Mouse (Mus musculus) kidney, postnatal 14 days (tissue): ENCODE results near the gene Cnr1.

Experiments used
- DNase-seq: peaks from one replicate; pipeline ENCODE4 v3.0.0; 2022; ENCODE audit warnings: mixed read lengths

The Cnr1 gene

DNA sequence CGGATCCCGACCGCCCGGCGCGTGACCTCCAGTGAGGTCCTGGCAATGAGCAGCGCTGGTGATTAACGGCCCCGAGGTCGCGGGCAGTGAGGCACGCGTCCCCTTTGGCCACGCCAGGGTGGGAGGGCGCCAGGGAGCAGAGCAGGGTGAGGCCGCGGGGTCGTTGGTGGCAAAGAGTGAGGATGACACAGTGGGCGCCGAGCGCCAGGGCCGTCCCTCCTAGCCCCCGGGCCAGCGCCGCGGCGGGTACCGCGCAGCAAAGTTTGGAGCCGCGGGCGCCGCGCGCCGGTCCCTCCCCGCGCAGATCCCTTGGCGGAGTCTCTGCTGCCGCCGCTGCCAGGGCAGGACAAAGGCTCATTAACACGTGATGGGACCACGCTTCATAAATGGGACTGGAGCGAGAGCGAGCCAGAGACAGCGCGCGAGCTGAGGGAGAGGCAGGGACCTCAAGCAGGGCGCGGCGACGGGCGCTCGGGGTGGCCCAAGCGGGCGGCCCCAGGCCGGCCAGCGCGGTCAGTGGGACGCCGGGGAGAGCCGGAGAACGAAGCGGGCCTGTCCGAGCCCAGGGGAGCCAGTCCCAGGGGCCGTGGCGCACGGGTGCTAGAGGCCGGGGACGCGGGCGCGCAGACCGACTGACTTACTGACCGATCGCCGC is at the start of gene Cnr1:
Gene Cnr1 (plus strand): TSS at position 360 of the 655 bp plus-strand sequence.
- peak; percentile 81 for DNase-seq

DNA sequence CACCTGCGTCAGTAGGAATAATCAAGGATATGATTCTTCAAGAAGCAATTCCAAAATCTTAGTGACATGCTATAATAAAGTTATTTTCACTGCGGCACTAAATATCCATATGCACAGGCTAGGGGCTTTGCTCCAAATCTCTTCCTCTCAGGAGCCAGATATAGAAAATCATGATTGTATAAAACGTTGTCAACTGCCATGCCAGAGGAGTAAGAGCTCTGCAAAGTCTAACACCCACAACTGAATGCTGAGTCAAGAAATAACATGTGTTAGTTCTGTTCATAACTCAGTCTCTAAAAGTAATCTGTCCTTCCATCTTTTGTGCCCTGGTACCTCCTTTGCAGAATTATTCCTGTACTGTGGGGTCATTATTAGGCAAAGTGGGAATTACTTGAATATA is 44.4 kb upstream of the Cnr1 start:
- DNase-seq, result no peak

DNA sequence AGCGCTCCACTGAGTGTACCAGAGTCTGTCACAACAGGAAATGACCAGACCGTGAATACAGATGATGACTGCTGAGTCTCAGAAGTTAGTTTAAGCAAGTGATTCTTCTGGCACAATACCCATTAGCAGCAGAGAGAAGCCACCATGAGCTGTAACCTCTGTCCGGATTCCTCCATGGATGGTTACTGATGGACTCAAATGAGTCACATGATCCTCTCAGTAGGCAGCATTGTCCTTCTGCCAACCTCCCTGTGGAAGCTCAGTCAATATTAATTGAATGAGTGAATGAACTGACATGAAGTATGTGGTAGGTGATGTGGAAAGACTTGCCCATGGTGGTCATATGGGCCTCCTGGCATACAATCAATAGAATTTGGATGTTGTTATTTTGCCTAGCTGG is 38.4 kb upstream of the Cnr1 start:
- no peak for DNase-seq

- no peak for DNase-seq
These were observed 34.4 kb upstream of the Cnr1 start for GRCm38 (mm10) chr4:33889976-33890375.

GRCm38 (mm10) chr4:33892178-33892869 is 32.1 kb upstream of the Cnr1 start:
- DNase-seq, result no peak

DNA sequence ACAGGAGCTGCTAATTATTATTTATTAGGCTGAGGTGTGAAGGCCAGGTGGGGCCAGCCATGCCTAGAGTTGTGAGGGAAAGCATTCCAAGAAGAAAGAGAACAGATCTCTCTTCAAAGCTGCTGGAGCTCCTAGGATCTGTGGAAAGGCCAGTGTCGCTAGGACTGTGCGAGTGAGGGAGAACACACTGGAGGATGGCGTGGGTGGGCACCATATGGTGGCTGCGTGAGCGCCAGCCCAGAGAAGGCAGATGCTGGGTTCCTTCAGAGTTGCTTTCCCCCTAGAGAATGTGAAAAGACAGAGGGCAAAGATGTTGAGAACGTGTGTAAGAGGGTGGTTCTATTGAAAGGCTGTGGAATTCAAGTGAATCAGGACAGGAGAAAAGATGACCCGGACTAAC is 30.6 kb upstream of the Cnr1 start:
- DNase-seq, result no peak

DNA sequence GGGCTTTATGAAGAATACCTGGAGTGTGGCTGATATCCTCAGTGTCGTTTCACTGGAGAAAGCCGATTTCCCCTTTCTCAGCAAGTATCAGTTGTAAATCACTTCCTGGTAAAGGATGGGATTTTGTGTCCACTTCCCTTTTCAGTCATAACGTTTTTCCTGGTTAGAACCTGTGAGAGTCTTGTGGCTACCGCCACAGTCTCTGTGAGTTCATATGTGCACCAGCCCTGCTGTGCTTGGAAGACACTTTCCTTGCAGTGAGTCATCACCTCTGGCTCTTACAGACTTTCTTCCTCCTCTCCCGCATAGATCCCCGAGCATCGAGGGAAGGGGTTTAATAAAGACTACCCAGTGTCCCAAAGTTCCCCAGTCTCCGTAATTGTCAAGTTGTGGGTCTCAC is 29.3 kb upstream of the Cnr1 start:
- DNase-seq, result no peak

DNA sequence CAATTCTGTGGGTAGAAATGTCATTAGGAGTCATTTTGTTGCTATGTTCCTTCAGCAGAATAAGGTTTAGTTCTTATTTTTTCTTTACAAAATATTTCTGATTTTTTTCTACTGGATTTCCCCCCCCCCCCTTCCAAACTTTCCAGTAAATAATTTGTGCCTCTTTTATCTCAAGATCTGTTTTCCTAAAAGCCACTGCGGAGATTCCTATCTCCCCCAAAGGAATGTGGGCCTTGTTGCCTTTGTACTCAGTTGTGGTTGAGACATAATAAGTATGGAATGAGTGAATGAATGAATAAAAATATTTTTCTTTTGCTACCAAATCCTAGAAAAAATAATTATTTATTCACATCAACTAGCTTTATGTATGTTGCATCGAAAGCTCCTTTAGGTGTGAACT is 28.9 kb upstream of the Cnr1 start:
- no peak for DNase-seq

DNA sequence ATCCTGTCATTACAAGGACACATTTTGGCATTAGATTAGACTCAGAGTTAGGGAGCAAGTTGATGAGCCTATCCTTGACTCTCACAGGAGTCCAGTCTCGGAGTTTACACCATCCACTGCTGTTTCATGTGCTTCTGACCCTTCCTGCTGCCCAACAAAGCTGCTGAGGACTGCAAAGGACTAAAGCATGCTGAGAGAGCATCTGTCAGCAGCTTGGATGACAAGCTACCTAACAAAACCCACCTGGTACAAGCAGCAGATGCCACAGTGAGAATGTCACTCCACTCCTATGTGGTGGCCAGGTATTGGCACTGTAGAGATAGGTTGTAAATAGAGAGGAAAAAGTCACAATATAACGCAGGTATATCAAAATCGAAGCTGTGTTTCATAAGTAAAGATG is 22.7 kb upstream of the Cnr1 start:
- no peak for DNase-seq

GRCm38 (mm10) chr4:33903812-33904340 is 20.5 kb upstream of the Cnr1 start:
- DNase-seq, result no peak

- DNase-seq, result no peak
These were observed 19.6 kb upstream of the Cnr1 start for GRCm38 (mm10) chr4:33904826-33905225.

DNA sequence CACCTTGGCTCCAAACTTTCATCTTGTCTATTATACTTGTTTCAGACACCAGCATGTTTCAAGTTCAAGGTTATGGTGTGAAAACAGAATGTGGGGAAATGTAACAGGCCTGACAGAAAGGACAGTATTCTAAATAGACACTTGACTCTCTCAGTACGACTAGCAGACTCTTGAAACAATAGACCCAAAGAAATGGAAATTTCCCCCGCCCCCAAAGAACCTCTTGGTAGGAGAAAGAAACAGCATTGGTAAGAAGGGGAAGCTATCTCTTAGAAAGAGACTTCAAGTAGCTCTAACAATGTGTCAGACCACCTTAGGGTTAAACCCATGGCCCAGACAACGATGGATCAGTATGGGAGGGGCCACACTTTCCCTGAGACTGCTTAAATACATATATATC is 15.6 kb upstream of the Cnr1 start:
- no peak for DNase-seq

DNA sequence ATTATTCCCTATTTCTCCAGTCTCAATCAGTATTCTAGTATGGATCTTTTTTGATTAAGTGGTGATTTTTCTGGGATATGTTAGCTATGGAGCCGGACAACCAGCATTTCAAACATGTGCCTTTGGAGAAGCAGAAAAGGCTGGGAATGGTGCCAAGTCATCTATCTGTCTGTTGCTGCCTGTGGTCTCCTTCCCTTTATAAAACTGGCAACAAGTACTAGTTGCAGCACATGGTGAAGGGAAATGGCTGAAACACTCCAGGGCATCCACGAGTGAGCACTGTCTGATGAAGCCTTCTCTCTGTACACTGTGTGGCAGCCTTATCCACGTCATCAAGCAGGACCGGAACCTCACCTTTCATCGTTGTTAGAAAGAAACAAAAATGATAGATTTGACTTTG is 8.7 kb upstream of the Cnr1 start:
- no peak for DNase-seq

- DNase-seq, result no peak
These were observed 3.6 kb upstream of the Cnr1 start for GRCm38 (mm10) chr4:33920807-33921206.

- peak; percentile 2 for DNase-seq
These were observed 1.1 kb upstream of the Cnr1 start for GRCm38 (mm10) chr4:33923151-33923760.

- peak; percentile 2 for DNase-seq
These were observed 596 bp upstream of the Cnr1 start for GRCm38 (mm10) chr4:33923761-33924233.

GRCm38 (mm10) chr4:33924889-33925245 is 474 bp downstream of the Cnr1 start:
- DNase-seq, result no peak

DNA sequence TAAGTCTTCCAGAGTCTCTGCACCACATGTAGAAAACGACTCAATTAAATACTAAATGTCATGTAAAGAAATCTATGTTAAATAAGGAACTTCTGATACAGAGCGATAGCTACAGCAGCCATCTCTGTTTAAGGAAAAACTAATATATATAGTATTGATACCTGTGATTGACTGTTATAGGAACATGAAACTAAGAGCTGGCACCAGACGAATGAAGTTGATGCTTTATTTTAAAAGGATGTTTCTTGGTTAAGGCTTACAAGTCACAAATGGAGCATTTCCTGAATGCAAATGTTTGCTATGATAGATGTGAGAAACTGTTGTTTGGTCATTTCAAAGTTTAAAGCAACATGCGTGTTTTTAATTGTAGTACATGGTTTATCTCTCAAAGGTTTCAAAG is 1.1 kb downstream of the Cnr1 start:
- DNase-seq, result no peak

GRCm38 (mm10) chr4:33926010-33926409 is 1.6 kb downstream of the Cnr1 start:
- no peak for DNase-seq

DNA sequence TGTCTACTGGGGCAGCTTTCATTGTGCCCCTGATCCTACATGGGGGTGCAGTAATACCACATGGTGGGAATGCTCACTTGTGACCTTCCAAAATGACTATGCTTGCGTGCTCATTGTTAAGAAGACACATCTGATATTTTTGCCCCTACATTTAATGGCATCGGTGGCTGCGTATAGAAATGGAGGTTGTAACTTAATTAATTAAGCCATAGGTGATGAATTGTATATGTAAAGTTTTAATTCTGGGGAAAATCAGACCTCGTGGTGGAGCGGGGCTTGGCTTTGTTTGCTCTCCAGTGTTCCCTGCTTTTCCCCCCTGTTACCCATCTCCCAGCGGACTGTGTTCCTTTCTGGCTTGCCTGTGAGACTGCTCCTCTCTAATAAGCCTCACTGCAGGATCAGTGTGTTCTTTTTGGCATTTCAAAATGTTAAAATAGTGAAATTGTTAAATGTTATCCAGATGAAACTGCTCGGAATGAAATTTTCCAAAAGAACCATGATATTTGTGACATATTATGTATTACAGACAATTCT is 2.4 kb downstream of the Cnr1 start:
- no peak for DNase-seq

DNA sequence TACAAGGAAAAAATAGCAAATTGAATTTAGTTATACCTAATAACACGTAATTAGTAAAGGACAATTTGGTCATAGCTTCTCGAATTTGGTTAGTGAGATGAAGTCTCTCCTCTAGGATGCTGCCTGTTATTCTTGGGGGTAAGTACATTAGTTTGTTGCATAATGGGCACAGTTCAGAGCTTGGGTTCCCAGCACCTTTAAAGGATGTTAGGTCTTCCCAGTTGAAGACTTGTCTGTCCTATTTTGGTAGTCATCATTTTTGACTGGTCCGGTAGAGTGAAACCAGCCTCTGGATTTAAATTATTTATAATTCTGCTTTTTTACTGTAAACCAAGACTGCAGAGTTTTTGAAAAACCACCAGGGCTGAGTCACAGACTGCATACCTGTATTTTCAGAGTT is 3.3 kb downstream of the Cnr1 start:
- no peak for DNase-seq

DNA sequence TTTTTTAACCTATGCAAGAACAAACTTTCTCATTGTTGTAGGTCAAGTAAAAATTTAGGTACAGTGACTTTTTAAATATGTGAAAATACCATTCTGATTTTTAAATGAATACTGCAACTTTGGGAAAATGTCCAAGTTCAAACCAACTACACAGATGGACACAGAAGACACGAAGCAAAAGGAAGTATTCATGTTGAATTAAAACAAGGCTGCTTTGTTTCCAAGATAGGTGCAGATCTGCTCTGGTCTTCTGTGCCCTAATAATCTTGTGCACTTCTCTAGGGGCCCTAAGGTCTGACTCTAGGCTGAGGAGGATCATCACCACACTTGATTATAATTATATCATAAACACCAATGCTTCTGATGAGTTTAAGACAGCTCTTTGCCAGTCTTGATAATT is 4.1 kb downstream of the Cnr1 start:
- DNase-seq, result no peak

DNA sequence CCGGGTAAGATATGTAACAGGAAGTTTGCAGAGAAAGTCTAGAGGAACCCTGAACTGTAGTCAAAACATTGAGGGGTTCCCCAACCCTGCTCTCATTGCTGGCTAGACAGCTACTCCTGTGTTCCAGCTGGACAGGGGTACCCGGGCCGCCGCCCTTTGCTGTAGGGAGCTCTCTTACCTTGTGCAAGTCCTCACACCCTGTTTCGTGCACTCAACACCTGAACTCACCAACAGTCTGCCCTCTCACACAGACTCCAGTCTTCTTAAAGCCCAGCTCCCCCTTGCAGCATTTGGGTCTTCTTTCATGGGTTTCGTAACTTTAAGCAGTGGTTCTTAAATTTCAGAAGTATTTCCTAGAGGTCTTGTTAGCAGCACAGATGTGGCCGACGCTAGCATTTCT is 7.0 kb downstream of the Cnr1 start:
- DNase-seq, result no peak

DNA sequence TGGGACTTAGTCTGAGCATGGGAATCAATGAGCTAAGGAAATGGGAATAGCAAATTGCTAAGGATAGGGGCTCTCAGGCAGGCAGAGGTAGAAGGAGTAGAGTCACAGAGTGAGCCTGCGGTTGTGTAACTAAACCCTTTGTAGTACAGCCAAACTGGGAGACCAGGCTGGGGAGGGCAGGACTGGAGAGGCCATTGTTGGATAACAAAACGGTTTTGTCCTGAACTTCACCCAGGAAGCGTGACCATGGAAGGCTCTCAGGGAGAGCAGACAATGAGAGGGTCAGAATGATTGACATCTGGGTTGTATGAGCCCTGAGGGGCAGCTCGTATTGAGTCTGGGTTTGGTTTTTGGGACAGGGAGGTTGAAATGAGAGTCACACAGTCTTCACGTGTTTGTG is 17.2 kb downstream of the Cnr1 start:
- DNase-seq, result no peak
